Mouse (Mus musculus) cerebellum, postnatal 25 days (tissue): ENCODE measurements around the gene Slc35b2.

Experiments used
- DNase-seq, 2 experiments: peaks; one replicate each; pipeline ENCODE4 v3.0.0; 2021; ENCODE audit warnings: mixed read lengths in 2 of 2

The Slc35b2 gene

GRCm38 (mm10) chr17:45563655-45564530 lies at the start of gene Slc35b2:
Gene Slc35b2 (plus strand): TSS chr17:45563874.
- DNase-seq, result peak; percentile 94 to 97

GRCm38 (mm10) chr17:45515204-45515726 lies 48.4 kb upstream of the Slc35b2 start:
- peak in 1 of 2 experiments; percentile 38 for DNase-seq

GRCm38 (mm10) chr17:45515806-45516205 lies 47.9 kb upstream of the Slc35b2 start:
- DNase-seq, result peak in 1 of 2 experiments; percentile 33

GRCm38 (mm10) chr17:45516488-45516887 lies 47.2 kb upstream of the Slc35b2 start:
- peak; percentile 95 to 96 for DNase-seq

GRCm38 (mm10) chr17:45517135-45517534 lies 46.5 kb upstream of the Slc35b2 start:
- peak in 1 of 2 experiments; percentile 50 for DNase-seq

GRCm38 (mm10) chr17:45517549-45518215 lies 46.0 kb upstream of the Slc35b2 start:
- DNase-seq, result peak; percentile 45 to 50

GRCm38 (mm10) chr17:45518766-45519475 lies 44.8 kb upstream of the Slc35b2 start:
- peak; percentile 92 to 93 for DNase-seq

- DNase-seq, result peak in 1 of 2 experiments; percentile 51
Observed at GRCm38 (mm10) chr17:45520136-45520535, 43.5 kb upstream of the Slc35b2 start.

- DNase-seq, result no peak
Observed at GRCm38 (mm10) chr17:45523263-45523662, 40.4 kb upstream of the Slc35b2 start, which contains the start of gene Tcte1. Gene Tcte1 (plus strand): TSS chr17:45523434.

GRCm38 (mm10) chr17:45524961-45525360 lies 38.7 kb upstream of the Slc35b2 start:
- DNase-seq, result peak in 1 of 2 experiments; percentile 55

- peak; percentile 64 to 70 for DNase-seq
Observed at GRCm38 (mm10) chr17:45526571-45526970, 37.1 kb upstream of the Slc35b2 start.

GRCm38 (mm10) chr17:45530346-45530782 lies 33.3 kb upstream of the Slc35b2 start:
- DNase-seq, result peak; percentile 93 to 95

GRCm38 (mm10) chr17:45532896-45533295 lies 30.8 kb upstream of the Slc35b2 start:
- DNase-seq, result no peak

- DNase-seq, result no peak
Observed at GRCm38 (mm10) chr17:45536264-45536663, 27.4 kb upstream of the Slc35b2 start.

GRCm38 (mm10) chr17:45538394-45538793 lies 25.3 kb upstream of the Slc35b2 start:
- no peak for DNase-seq

- peak; percentile 51 to 55 for DNase-seq
Observed at GRCm38 (mm10) chr17:45539664-45540063, 24.0 kb upstream of the Slc35b2 start.

GRCm38 (mm10) chr17:45542129-45542528 lies 21.5 kb upstream of the Slc35b2 start:
- DNase-seq, result peak in 1 of 2 experiments; percentile 35

GRCm38 (mm10) chr17:45542705-45543104 lies 21.0 kb upstream of the Slc35b2 start:
- peak; percentile 71 to 76 for DNase-seq

- DNase-seq, result no peak
Observed at GRCm38 (mm10) chr17:45543115-45543514, 20.6 kb upstream of the Slc35b2 start.

- DNase-seq, result peak; percentile 69 to 77
Observed at GRCm38 (mm10) chr17:45544001-45544872, 19.4 kb upstream of the Slc35b2 start.

- DNase-seq, result peak in 1 of 2 experiments; percentile 77
Observed at GRCm38 (mm10) chr17:45544873-45545277, 18.8 kb upstream of the Slc35b2 start.
